Mouse (Mus musculus) bone marrow, adult 2 months (tissue): Measurements from ENCODE around the gene Tanc1. TPM values are rescaled to one million over a fixed set of nuclear protein-coding genes. Genes with fewer than 3 reads are reported as not detected.

ENCODE experiments used
- H3K27ac ChIP-seq: fragments of 200-500 bp; 2 replicates; pipeline ENCODE4 v1.5.1; 2012; ENCODE audit warnings: low read depth, mild to moderate bottlenecking, control low read depth, inconsistent platforms, low read length; ENCODE audit not compliant: control insufficient read depth, poor library complexity, insufficient read depth
- H3K4me1 ChIP-seq: fragments of 200-500 bp; 2 replicates; pipeline ENCODE4 v1.6.1; 2011; ENCODE audit warnings: low read length; ENCODE audit not compliant: control insufficient read depth, insufficient read depth
- H3K4me3 ChIP-seq: fragments of 200-500 bp; replicated peaks from 2 replicates; pipeline ENCODE3; 2011; ENCODE audit warnings: mild to moderate bottlenecking, low read depth, low read length, control low read depth; ENCODE audit not compliant: control insufficient read depth
- CTCF ChIP-seq: fragments of 200-500 bp; IDR thresholded peaks from 2 replicates; pipeline ENCODE4 v1.5.1; 2011; ENCODE audit warnings: low read length, control low read depth; ENCODE audit not compliant: control insufficient read depth, insufficient read depth
- POLR2A ChIP-seq: fragments of 200-500 bp; IDR thresholded peaks from 2 replicates; pipeline ENCODE4 v1.6.1; 2011; ENCODE audit warnings: low read depth, mild to moderate bottlenecking, control low read depth, low read length, borderline replicate concordance; ENCODE audit not compliant: control insufficient read depth
- WGBS: fragments of 180-500 bp; shearing (Covaris S2); methylation state at CpG from one replicate; pipeline ENCODE4 v1.1.7; 2018; 5-methylcytosine and 5-hydroxymethylcytosine counted together
- polyA plus RNA-seq: library from polyadenylated mRNA; stranded (reverse); fragments of >200 nt; gene quantifications from 2 replicates; pipeline ENCODE4 v1.2.4, GENCODE M21; 2011; ENCODE audit warnings: low replicate concordance; ENCODE audit not compliant: missing spikeins, insufficient read depth, insufficient read length

The Tanc1 gene
- polyA plus RNA-seq, 1 experiment = 7.4 TPM

DNA sequence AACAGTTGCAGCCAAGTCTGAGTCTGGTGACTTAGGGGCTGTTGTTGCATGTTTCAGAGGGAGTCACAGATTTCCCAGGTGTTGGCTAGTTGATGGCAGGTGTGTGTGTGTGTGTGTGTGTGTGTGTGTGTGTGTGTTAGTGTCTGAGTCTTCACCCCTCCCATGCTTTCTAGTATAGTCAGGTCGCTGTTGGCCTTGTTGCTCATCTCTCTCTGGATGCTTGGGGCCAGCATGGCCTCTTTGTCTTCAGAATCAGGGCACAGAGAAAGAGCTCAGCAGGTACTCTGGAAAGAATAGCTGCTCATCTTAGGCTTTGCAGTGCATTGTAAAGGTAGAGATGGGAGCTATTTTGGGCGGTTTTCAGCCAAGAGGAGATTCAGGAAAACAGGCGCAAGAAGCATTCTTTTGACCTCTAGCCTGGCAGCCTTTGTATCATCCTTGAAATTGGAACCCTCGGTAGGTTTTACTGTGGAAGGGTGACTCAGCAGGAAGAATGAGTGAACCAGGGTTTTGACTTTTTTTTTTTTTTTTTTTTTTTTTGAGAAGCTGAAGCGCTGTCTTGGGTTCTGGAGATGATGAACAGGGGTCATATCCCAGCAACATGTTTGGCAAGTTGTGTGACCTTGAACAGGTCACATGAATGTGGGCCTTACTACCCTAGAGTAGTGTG lies 22.1 kb downstream of the Tanc1 start:
- no peaks in the 10 kb centered on the region; the same call in 1 of the 2 replicates for H3K4me1 ChIP-seq
- TF ChIP-seq CTCF (no peak), POLR2A (no peak)
- 67% methylated on average over 5 of the region's 5 CpGs for WGBS
- H3K27ac ChIP-seq = no peak overlapping the region
- no peak overlapping the region for H3K4me3 ChIP-seq

DNA sequence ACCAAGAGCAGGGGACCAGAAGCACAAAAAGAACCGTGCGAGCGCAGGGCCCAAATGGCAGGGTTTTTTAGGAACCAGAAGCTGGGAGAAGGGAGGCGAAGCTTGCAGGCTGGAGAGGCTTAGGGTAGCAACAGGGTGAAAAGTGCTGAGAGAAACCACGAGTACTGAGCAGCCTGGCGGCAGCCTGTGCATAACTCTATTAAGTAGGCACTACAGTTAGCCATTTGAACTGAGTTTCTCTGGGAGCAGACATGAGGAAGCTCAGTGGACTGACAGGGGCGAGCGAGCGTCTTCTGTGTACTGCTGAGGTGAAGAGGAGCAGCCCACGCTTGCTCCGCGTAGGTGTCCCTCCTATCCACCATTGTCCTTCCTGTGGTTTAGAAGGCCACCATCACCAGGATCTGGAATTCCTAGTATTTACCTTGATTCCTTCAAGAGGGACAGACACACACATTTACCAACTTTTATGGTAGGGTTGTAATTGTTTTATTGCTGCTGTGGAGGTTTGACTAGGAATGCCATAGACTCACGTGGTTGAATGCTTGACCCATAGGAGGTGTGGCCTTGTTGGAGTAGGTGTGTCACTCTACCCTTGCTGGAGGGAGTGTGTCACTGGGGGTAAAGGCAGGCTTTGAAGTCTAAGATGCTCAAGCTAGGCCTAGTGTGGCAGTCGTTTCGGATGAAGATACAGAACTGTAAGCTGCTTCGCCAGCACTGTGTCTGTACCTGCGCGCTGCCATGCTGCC lies 25.4 kb downstream of the Tanc1 start:
- WGBS = 87% methylated on average over 18 of the region's 18 CpGs

DNA sequence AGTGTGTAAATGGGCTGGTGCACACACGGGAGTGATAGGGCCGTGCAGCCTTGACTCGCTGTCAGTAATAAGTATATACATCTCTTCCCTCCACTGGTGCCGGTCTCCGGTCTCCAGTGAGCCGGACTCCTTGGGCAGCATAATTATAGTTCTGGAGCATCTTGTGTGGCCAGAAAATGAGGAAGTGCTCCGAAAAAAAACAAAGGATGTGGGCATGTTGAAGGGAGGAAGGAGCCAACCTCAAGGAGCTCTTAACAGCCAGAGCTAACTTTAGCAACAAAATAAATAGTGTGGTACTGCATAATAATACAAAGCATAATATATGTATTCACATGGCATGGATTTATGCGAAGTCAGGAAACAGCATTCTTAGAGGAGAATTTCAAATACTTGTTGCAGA lies 30.9 kb downstream of the Tanc1 start:
- Histone ChIP-seq H3K27ac (no peak overlapping the region), H3K4me1 (peaks cover 11% of the 10 kb centered on the region), H3K4me3 (no peak overlapping the region)
- no peak for TF ChIP-seq CTCF
- no peak for TF ChIP-seq POLR2A
- under 1% methylated on average over 8 of the region's 8 CpGs for WGBS

More for the DNA sequence above, 25.4 kb downstream of the Tanc1 start:
- no peak overlapping the region for H3K4me3 ChIP-seq
- no peaks in the 10 kb centered on the region for H3K4me1 ChIP-seq
- H3K27ac ChIP-seq = no peak overlapping the region
- TF ChIP-seq CTCF = no peak
- TF ChIP-seq POLR2A = no peak

DNA sequence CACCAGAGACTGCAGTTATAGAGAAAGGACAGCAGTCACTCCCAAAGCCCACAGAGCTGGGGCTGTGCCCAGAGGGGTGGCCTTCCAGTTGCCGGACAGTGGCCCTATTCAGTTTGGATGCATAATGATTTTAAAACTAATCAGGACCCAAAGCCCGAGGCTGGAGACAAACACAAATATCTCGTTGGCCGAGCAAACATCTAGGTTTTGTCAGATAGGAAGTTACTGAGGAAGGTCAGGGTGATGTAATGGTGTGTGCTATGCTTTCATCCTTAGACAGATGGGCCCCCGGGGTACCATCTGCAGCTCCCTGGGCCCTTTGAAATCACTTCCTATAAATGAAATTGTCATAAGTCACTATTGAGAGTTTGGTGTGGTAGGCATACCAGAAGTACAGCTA lies 33.0 kb downstream of the Tanc1 start:
- WGBS = 14% methylated on average over 5 of the region's 5 CpGs
- TF ChIP-seq CTCF = no peak
- TF ChIP-seq POLR2A = no peak
- no peak overlapping the region for H3K4me3 ChIP-seq
- no peak overlapping the region for H3K27ac ChIP-seq
- H3K4me1 ChIP-seq = peaks cover 11% of the 10 kb centered on the region

DNA sequence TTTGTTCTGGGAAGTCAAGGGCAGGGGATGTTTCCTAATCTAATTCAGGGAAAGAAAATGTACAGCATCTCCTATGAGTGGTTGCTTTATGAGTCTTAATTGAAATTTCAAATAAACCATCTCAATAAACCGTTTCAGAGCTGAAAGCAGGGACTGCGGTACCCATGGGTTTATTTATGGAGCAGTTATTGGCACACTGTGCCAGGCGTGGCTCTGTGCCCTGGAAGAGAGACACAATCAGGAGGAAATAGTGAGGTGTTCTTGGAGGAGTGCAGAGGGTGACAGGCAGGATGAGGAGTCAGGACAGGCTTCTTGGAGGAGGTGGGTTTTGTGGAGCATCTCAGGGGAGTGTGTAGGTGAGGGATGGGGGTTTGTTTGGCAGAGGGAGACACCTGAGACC lies 33.7 kb downstream of the Tanc1 start:
- 31% methylated on average over 3 of the region's 3 CpGs for WGBS
- no peak for TF ChIP-seq CTCF
- TF ChIP-seq POLR2A = no peak
- Histone ChIP-seq H3K27ac (no peak overlapping the region), H3K4me3 (no peak overlapping the region), H3K4me1 (peaks cover 11% of the 10 kb centered on the region)

DNA sequence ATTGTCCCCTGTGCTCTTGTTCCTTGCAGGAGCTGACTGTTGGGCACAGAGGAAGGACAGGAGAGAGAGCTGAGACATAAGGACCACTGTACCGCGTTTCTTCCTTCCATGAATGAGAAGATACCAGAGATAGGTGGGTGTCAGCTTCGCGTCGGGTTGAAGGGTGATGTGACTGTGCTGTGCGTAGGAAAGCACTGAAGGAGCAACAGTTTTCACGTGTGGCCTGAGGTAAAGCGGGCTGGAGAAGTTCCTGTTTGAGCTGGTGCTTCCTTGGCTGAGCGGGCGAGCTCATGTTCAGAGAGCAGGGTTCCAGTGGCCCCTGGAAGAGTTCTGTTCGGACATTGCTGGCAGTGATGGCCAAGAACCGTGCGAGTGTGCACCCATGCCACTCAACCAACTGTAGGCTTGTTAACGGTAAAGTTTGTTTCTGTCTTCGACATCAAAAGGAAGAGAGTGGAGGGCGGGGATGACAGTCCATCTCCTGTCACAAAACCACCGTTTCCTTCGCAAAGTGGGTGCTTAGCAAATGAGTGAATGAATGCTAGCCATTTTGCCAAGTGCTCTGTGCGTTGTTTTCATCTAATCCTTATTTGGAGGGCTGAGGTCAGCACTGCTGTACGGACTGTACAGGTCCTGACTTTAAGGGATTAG lies 35.0 kb downstream of the Tanc1 start:
- Histone ChIP-seq H3K4me1 (peaks cover 11% of the 10 kb centered on the region), H3K4me3 (no peak overlapping the region), H3K27ac (no peak overlapping the region)
- 11% methylated on average over 20 of the region's 20 CpGs for WGBS
- TF ChIP-seq CTCF = no peak

DNA sequence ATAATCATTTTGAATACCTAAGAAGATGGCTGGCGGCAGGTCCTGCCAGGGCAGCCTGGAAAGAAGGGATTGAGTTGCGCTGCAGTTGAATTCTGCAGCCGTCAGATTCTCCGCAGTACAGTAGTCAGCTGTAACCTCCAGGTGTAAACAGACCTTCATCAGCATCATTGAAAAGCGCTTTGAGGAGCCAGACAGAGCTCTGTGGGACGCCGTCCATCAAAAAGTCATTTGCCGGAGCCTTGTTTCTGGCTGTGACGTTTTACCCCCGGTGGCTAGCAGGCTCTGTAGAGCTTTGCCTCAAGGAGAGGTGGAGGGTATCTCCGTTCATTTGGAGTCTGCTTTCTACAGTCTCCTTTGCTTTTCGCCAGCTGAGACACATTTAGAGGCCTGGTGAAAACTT lies 36.6 kb downstream of the Tanc1 start:
- 86% methylated on average over 12 of the region's 12 CpGs for WGBS
- H3K4me3 ChIP-seq = no peak overlapping the region
- no peak overlapping the region for H3K27ac ChIP-seq
- peaks cover 7% of the 10 kb centered on the region for H3K4me1 ChIP-seq
- TF ChIP-seq POLR2A (no peak), CTCF (no peak)

DNA sequence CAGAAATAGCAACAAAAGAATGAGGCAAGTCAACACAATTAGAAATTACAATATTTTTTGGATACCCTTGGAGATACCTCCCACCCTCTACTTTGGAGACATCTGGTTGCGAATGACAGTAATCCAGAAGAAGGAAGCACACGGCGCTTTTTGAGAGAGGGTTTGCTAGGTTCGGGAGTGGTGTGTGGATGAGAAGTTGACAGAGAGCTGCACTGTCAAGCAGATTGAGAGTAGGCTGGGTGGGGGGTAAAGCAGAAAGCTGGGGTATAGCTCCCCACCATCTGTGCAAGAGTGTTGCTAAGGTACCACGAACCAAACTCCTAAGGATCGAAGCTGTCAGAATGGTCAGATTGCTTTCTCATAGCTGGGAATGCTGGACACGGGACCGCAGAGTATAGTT lies 40.0 kb downstream of the Tanc1 start:
- Histone ChIP-seq H3K4me3 (no peak overlapping the region), H3K27ac (no peak overlapping the region), H3K4me1 (peaks cover 1% of the 10 kb centered on the region)
- TF ChIP-seq CTCF (no peak), POLR2A (no peak)
- WGBS = 92% methylated on average over 8 of the region's 8 CpGs
